Mouse (Mus musculus) cerebellum, postnatal 14 days (tissue): Measurements from ENCODE around the gene Scn11a.

Experiments
- DNase-seq, 2 experiments: peaks; one replicate each; pipeline ENCODE4 v3.0.0; 2021; ENCODE audit warnings: mixed read lengths in 2 of 2

The Scn11a gene

GRCm38 (mm10) chr9:119825297-119825696 lies at the start of gene Scn11a:
Gene Scn11a, minus strand, starts transcription at chr9:119825456.
- peak; percentile 33 to 53 for DNase-seq

GRCm38 (mm10) chr9:119854170-119854569 lies 28.9 kb upstream of the Scn11a start:
- no peak for DNase-seq

- no peak for DNase-seq
Observed at GRCm38 (mm10) chr9:119853071-119853846, 28.0 kb upstream of the Scn11a start.

- DNase-seq, result peak in 1 of 2 experiments; percentile 39
Observed at GRCm38 (mm10) chr9:119852347-119853030, 27.2 kb upstream of the Scn11a start.

- DNase-seq, result peak in 1 of 2 experiments; percentile 20
Observed at GRCm38 (mm10) chr9:119849214-119849613, 24.0 kb upstream of the Scn11a start.

GRCm38 (mm10) chr9:119848671-119849070 lies 23.4 kb upstream of the Scn11a start:
- no peak for DNase-seq

GRCm38 (mm10) chr9:119847187-119847586 lies 21.9 kb upstream of the Scn11a start:
- peak; percentile 29 to 44 for DNase-seq

GRCm38 (mm10) chr9:119844724-119845123 lies 19.5 kb upstream of the Scn11a start:
- DNase-seq, result no peak

- DNase-seq, result no peak
Observed at GRCm38 (mm10) chr9:119843549-119843948, 18.3 kb upstream of the Scn11a start.

GRCm38 (mm10) chr9:119842541-119843169 lies 17.4 kb upstream of the Scn11a start:
- DNase-seq, result no peak

- no peak for DNase-seq
Observed at GRCm38 (mm10) chr9:119842091-119842490, 16.8 kb upstream of the Scn11a start.

GRCm38 (mm10) chr9:119841159-119841558 lies 15.9 kb upstream of the Scn11a start:
- no peak for DNase-seq

- DNase-seq, result no peak
Observed at GRCm38 (mm10) chr9:119835581-119836125, 10.4 kb upstream of the Scn11a start.

- peak; percentile 63 to 64 for DNase-seq
Observed at GRCm38 (mm10) chr9:119831001-119831400, 5.7 kb upstream of the Scn11a start.

- DNase-seq, result peak in 1 of 2 experiments; percentile 15
Observed at GRCm38 (mm10) chr9:119823722-119824121, 1.5 kb downstream of the Scn11a start.

GRCm38 (mm10) chr9:119813631-119814030 lies 11.6 kb downstream of the Scn11a start:
- peak in 1 of 2 experiments; percentile 20 for DNase-seq

GRCm38 (mm10) chr9:119806491-119806890 lies 18.8 kb downstream of the Scn11a start:
- DNase-seq, result peak in 1 of 2 experiments; percentile 24

GRCm38 (mm10) chr9:119804501-119804847 lies 20.8 kb downstream of the Scn11a start:
- DNase-seq, result no peak

GRCm38 (mm10) chr9:119803845-119804500 lies 21.3 kb downstream of the Scn11a start:
- no peak for DNase-seq

GRCm38 (mm10) chr9:119803169-119803827 lies 22.0 kb downstream of the Scn11a start:
- DNase-seq, result no peak

- no peak for DNase-seq
Observed at GRCm38 (mm10) chr9:119801460-119801859, 23.8 kb downstream of the Scn11a start.

- no peak for DNase-seq
Observed at GRCm38 (mm10) chr9:119796791-119797190, 28.5 kb downstream of the Scn11a start.
